Mouse (Mus musculus): ENCODE measurements around the gene Apod. TPM values are rescaled to one million over a fixed set of nuclear protein-coding genes. Genes with fewer than 3 reads are reported as not detected.
"Not testable (repeated sequence)": the region's sequence is repeated elsewhere in the genome, so short reads cannot be mapped to it uniquely, and the experiment has no call there.

Apod gene
- polyA plus RNA-seq, 2 experiments, result 40.8 to 69.9 TPM

- Histone ChIP-seq H3K27ac (replicated peaks; ENCODE audit: low read depth, low read length) (no peak overlapping the region), H3K9me3 (ENCODE audit: control insufficient read depth, low read length) (no peaks in the 10 kb centered on the region), H3K4me2 (replicated peaks; ENCODE audit: low read depth, low read length, severe bottlenecking) (no peak overlapping the region), H3K27me3 (ENCODE audit: control insufficient read depth, insufficient read depth, low read length) (no peaks in the 10 kb centered on the region), H3K36me3 (ENCODE audit: control insufficient read depth, insufficient read depth, low read length) (no peaks in the 10 kb centered on the region), H3K4me1 (ENCODE audit: control insufficient read depth, insufficient read depth, low read length) (peaks cover 5% of the 10 kb centered on the region), H3K4me3 (replicated peaks; ENCODE audit: low read length) (no peak overlapping the region), H3K9ac (ENCODE audit: low read depth, low read length, severe bottlenecking) (no peak overlapping the region)
- no peak for ATAC-seq (ENCODE audit: low FRiP score, low read depth)
- no peak for TF ChIP-seq POLR2A (IDR thresholded peaks at IDR 0.05; ENCODE audit: borderline replicate concordance, extremely low read depth, insufficient read depth, insufficient read length)
- no peak for DNase-seq (ENCODE audit: low spot score)
- WGBS, result 79% methylated on average over 4 of the region's 4 CpGs
Measured at GRCm38 (mm10) chr16:31321501-31321900, 6.9 kb upstream of the Apod start.

DNA sequence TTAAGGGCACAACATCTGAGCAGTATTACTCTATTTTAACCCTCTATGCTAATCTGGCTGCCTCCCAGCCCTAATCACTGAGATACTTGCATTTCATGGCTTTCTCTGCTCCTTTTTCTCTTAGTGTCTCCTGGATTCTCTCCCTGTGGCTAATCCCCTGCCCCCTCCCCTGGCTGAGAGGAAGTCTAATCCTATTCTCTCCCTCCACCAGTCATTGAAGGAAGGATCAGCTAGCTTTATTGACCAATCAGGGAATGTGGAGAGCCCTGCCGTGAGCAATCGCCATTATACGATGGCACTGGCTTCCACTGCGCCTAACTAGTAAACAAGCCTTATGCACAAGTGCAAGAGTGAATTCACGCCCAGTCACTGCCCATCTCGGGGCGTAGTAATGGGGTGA is 6.3 kb upstream of the Apod start:
- 76% methylated on average over 7 of the region's 7 CpGs for WGBS
- DNase-seq (ENCODE audit: low spot score) (no peak), ATAC-seq (ENCODE audit: low FRiP score, low read depth) (no peak)
- H3K9ac ChIP-seq (ENCODE audit: low read depth, low read length, severe bottlenecking), result no peak overlapping the region
- no peaks in the 10 kb centered on the region for H3K36me3 ChIP-seq (ENCODE audit: control insufficient read depth, insufficient read depth, low read length)
- H3K27ac ChIP-seq (replicated peaks; ENCODE audit: low read depth, low read length), result no peak overlapping the region
- TF ChIP-seq POLR2A (IDR thresholded peaks at IDR 0.05; ENCODE audit: borderline replicate concordance, extremely low read depth, insufficient read depth, insufficient read length), result no peak
- H3K27me3 ChIP-seq (ENCODE audit: control insufficient read depth, insufficient read depth, low read length), result no peaks in the 10 kb centered on the region
- H3K4me2 ChIP-seq (replicated peaks; ENCODE audit: low read depth, low read length, severe bottlenecking), result no peak overlapping the region
- H3K4me1 ChIP-seq (ENCODE audit: control insufficient read depth, insufficient read depth, low read length), result peaks cover 10% of the 10 kb centered on the region
- H3K4me3 ChIP-seq (replicated peaks; ENCODE audit: low read length), result no peak overlapping the region
- H3K9me3 ChIP-seq (ENCODE audit: control insufficient read depth, low read length), result no peaks in the 10 kb centered on the region

DNA sequence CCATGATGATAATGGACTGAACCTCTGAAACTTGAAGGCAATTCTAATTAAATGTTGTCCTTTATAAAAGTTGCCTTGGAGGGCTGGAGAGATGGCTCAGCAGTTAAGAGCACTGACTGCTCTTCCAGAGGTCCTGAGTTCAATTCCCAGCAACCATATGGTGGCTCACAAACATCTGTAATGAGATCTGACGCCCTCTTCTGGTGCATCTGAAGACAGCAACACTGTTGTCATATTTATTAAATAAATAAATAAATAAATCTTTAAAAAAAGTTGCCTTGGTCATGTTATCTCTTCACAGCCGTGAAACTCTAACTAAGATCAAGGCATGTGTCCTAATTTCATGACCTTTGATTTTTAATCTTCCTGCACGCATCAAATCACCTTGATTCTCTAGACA is 5.1 kb upstream of the Apod start:
- H3K9me3 ChIP-seq (ENCODE audit: control insufficient read depth, low read length); ATAC-seq (ENCODE audit: low FRiP score, low read depth); H3K4me2 ChIP-seq (replicated peaks; ENCODE audit: low read depth, low read length, severe bottlenecking); H3K9ac ChIP-seq (ENCODE audit: low read depth, low read length, severe bottlenecking); H3K27me3 ChIP-seq (ENCODE audit: control insufficient read depth, insufficient read depth, low read length); H3K36me3 ChIP-seq (ENCODE audit: control insufficient read depth, insufficient read depth, low read length); H3K4me3 ChIP-seq (replicated peaks; ENCODE audit: low read length); DNase-seq (ENCODE audit: low spot score); H3K27ac ChIP-seq (replicated peaks; ENCODE audit: low read depth, low read length): not testable (repeated sequence)
- 74% methylated on average over 3 of the region's 3 CpGs for WGBS
- peaks cover 22% of the 10 kb centered on the region for H3K4me1 ChIP-seq (ENCODE audit: control insufficient read depth, insufficient read depth, low read length)

DNA sequence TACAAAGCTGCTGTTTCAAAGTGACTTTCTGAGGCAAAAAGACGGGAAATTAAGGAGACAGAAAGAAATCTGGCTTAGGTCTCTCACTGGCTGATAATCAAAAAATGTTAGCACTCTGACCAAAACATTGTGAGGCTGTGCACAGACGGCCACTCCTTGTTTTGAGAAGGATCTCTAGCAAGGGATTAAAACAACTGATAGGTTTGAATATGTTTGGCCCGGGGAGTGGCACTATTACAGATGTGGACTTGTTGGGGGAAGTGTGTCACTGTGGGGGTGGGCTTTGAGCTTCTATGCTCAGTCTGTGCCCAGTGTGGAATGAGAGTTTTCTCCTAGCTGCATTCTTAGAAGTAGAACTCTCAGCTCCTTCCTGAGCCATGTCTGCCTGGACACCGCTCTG is 4.7 kb upstream of the Apod start:
- H3K27me3 ChIP-seq (ENCODE audit: control insufficient read depth, insufficient read depth, low read length), result no peaks in the 10 kb centered on the region
- no peak overlapping the region for H3K27ac ChIP-seq (replicated peaks; ENCODE audit: low read depth, low read length)
- H3K4me2 ChIP-seq (replicated peaks; ENCODE audit: low read depth, low read length, severe bottlenecking), result no peak overlapping the region
- H3K9ac ChIP-seq (ENCODE audit: low read depth, low read length, severe bottlenecking), result no peak overlapping the region
- no peaks in the 10 kb centered on the region for H3K36me3 ChIP-seq (ENCODE audit: control insufficient read depth, insufficient read depth, low read length)
- H3K4me3 ChIP-seq (replicated peaks; ENCODE audit: low read length), result no peak overlapping the region
- ATAC-seq (ENCODE audit: low FRiP score, low read depth) (no peak), DNase-seq (ENCODE audit: low spot score) (no peak)
- H3K9me3 ChIP-seq (ENCODE audit: control insufficient read depth, low read length), result no peaks in the 10 kb centered on the region
- no peak for TF ChIP-seq POLR2A (IDR thresholded peaks at IDR 0.05; ENCODE audit: borderline replicate concordance, extremely low read depth, insufficient read depth, insufficient read length)
- peaks cover 25% of the 10 kb centered on the region for H3K4me1 ChIP-seq (ENCODE audit: control insufficient read depth, insufficient read depth, low read length)
- 66% methylated on average over 4 of the region's 4 CpGs for WGBS

- H3K27ac ChIP-seq (replicated peaks; ENCODE audit: low read depth, low read length), result no peak overlapping the region
- no peak overlapping the region for H3K4me2 ChIP-seq (replicated peaks; ENCODE audit: low read depth, low read length, severe bottlenecking)
- no peaks in the 10 kb centered on the region for H3K9me3 ChIP-seq (ENCODE audit: control insufficient read depth, low read length)
- H3K4me3 ChIP-seq (replicated peaks; ENCODE audit: low read length), result no peak overlapping the region
- no peak for ATAC-seq (ENCODE audit: low FRiP score, low read depth)
- H3K36me3 ChIP-seq (ENCODE audit: control insufficient read depth, insufficient read depth, low read length), result no peaks in the 10 kb centered on the region
- H3K27me3 ChIP-seq (ENCODE audit: control insufficient read depth, insufficient read depth, low read length), result no peaks in the 10 kb centered on the region
- WGBS, result 46% methylated on average over 2 of the region's 2 CpGs
- H3K9ac ChIP-seq (ENCODE audit: low read depth, low read length, severe bottlenecking), result no peak overlapping the region
- DNase-seq (ENCODE audit: low spot score), result no peak
- no peak for TF ChIP-seq POLR2A (IDR thresholded peaks at IDR 0.05; ENCODE audit: borderline replicate concordance, extremely low read depth, insufficient read depth, insufficient read length)
- peaks cover 33% of the 10 kb centered on the region for H3K4me1 ChIP-seq (ENCODE audit: control insufficient read depth, insufficient read depth, low read length)
Measured at GRCm38 (mm10) chr16:31318418-31318817, 3.8 kb upstream of the Apod start.

- DNase-seq (ENCODE audit: low spot score) (peak; percentile 59), ATAC-seq (ENCODE audit: low FRiP score, low read depth) (peak; percentile 34; the same call in 1 of the 2 replicates)
- peak overlapping the region; percentile 77; the same call in 1 of the 2 replicates for H3K27ac ChIP-seq (replicated peaks; ENCODE audit: low read depth, low read length)
Measured at GRCm38 (mm10) chr16:31316246-31317143, 1.9 kb upstream of the Apod start.

More at GRCm38 (mm10) chr16:31316246-31317143, 1.9 kb upstream of the Apod start:
- H3K9ac ChIP-seq (ENCODE audit: low read depth, low read length, severe bottlenecking); H3K27me3 ChIP-seq (ENCODE audit: control insufficient read depth, insufficient read depth, low read length); H3K4me2 ChIP-seq (replicated peaks; ENCODE audit: low read depth, low read length, severe bottlenecking); H3K9me3 ChIP-seq (ENCODE audit: control insufficient read depth, low read length); H3K4me3 ChIP-seq (replicated peaks; ENCODE audit: low read length); H3K36me3 ChIP-seq (ENCODE audit: control insufficient read depth, insufficient read depth, low read length): not testable (repeated sequence)
- H3K4me1 ChIP-seq (ENCODE audit: control insufficient read depth, insufficient read depth, low read length), result peaks cover 41% of the 10 kb centered on the region
- 38% methylated on average over 11 of the region's 12 CpGs for WGBS
